8 mouse cellular contexts compared by ENCODE assay signal in the genomic region with DNA sequence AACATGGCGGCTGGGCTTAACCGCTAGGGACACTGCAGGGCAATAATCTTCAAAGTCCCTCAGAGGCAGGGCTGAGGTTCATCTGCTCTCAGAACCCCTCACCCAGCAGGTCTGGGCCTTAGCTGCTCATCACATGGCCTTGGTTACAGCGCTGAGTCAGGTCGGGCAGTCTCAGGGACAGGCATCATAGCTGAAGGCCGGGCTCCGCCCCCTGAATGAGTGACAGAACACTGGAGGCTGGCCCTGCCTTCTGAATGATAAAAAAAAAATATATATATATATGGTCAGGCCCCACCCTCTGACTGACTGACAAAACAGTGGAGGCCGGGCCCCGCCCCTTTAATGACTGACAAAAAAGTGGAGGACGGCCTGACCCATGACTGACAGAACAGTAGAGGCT. TPM values are rescaled to one million over a fixed set of nuclear protein-coding genes. Genes with fewer than 3 reads are reported as not detected.
DNase-seq lines count a peak whose midpoint lies in the region; ATAC-seq and TF ChIP-seq lines count a peak whose summit lies in the region.

No protein-coding gene starts in this region.

- no peak overlapping the region for H3K4me2 ChIP-seq in forebrain, embryonic 13.5 days
- H3K4me2 ChIP-seq in forebrain, embryonic 16.5 days (ENCODE audit: low read length): no peak overlapping the region
- H3K4me2 ChIP-seq in neural tube, embryonic 11.5 days (ENCODE audit: low read depth): peak overlapping the region; percentile 5; the same call in 1 of the 2 replicates
- H3K4me2 ChIP-seq in neural tube, embryonic 15.5 days: no peak overlapping the region

- H3K4me1 ChIP-seq in forebrain, embryonic 13.5 days: peaks cover 38% of the 10 kb centered on the region
- H3K4me1 ChIP-seq in forebrain, embryonic 16.5 days (replicated peaks; ENCODE audit: control insufficient read depth, insufficient read depth, low read length): peaks cover 26% of the 10 kb centered on the region
- peaks cover 13% of the 10 kb centered on the region for H3K4me1 ChIP-seq in neural tube, embryonic 11.5 days (ENCODE audit: control insufficient read depth, insufficient read depth, low read length)
- H3K4me1 ChIP-seq in neural tube, embryonic 15.5 days: peaks cover 40% of the 10 kb centered on the region
- peaks cover 37% of the 10 kb centered on the region for H3K4me1 ChIP-seq in small intestine, adult 2 months (ENCODE audit: control insufficient read depth, insufficient read depth, insufficient read length, low read length)

- 30% methylated on average over 9 of the region's 9 CpGs for WGBS in forebrain, embryonic 13.5 days
- 38% methylated on average over 9 of the region's 9 CpGs for WGBS in forebrain, embryonic 16.5 days
- 26% methylated on average over 9 of the region's 9 CpGs for WGBS in neural tube, embryonic 11.5 days
- WGBS in neural tube, embryonic 15.5 days: 33% methylated on average over 9 of the region's 9 CpGs
- WGBS in large intestine, adult 2 months: 33% methylated on average over 9 of the region's 9 CpGs
- 46% methylated on average over 9 of the region's 9 CpGs for WGBS in small intestine, adult 2 months

- H3K27me3 ChIP-seq in forebrain, embryonic 13.5 days: no peaks in the 10 kb centered on the region
- no peaks in the 10 kb centered on the region for H3K27me3 ChIP-seq in forebrain, embryonic 16.5 days (replicated peaks; ENCODE audit: control insufficient read depth, insufficient read depth, low read length)
- no peaks in the 10 kb centered on the region for H3K27me3 ChIP-seq in neural tube, embryonic 11.5 days (ENCODE audit: control insufficient read depth, insufficient read depth, low read length)
- no peaks in the 10 kb centered on the region for H3K27me3 ChIP-seq in neural tube, embryonic 15.5 days (replicated peaks)
- H3K27me3 ChIP-seq in small intestine, adult 2 months (ENCODE audit: control insufficient read depth, insufficient read depth, low read length): no peaks in the 10 kb centered on the region

- TF ChIP-seq CTCF in small intestine, adult 2 months (IDR thresholded peaks at IDR 0.05; ENCODE audit: extremely low read depth, insufficient read length, insufficient replicate concordance, low read depth, low read length): no peak

- H3K4me3 ChIP-seq in forebrain, embryonic 13.5 days: no peak overlapping the region
- no peak overlapping the region for H3K4me3 ChIP-seq in forebrain, embryonic 16.5 days (replicated peaks; ENCODE audit: low read length)
- no peak overlapping the region for H3K4me3 ChIP-seq in neural tube, embryonic 11.5 days (ENCODE audit: low read depth, low read length)
- H3K4me3 ChIP-seq in neural tube, embryonic 15.5 days (replicated peaks): no peak overlapping the region
- no peak overlapping the region for H3K4me3 ChIP-seq in small intestine, adult 2 months (ENCODE audit: low read depth, low read length)

- peak; percentile 10; the same call in 1 of the 2 replicates for TF ChIP-seq POLR2A in small intestine, adult 2 months (IDR thresholded peaks at IDR 0.05; ENCODE audit: low read depth, low read length)

- ATAC-seq in forebrain, embryonic 13.5 days: peak; percentile 44; the same call in 1 of the 2 replicates
- no peak for ATAC-seq in forebrain, embryonic 16.5 days
- peak; percentile 21; the same call in 1 of the 2 replicates for ATAC-seq in neural tube, embryonic 11.5 days (ENCODE audit: insufficient read depth, low FRiP score, low TSS enrichment)
- ATAC-seq in neural tube, embryonic 15.5 days (ENCODE audit: low FRiP score): no peak

- DNase-seq in neural tube, embryonic 11.5 days (ENCODE audit: low spot score): no peak
- DNase-seq in large intestine, adult 2 months (ENCODE audit: low read depth, low spot score): peak; percentile 61
- no peak for DNase-seq in T-cell, adult 2 months (ENCODE audit: low spot score)
- no peak for DNase-seq in layer of hippocampus, adult 8-10 months (ENCODE audit: low spot score in 2 of 2)

- no peaks in the 10 kb centered on the region for H3K9me3 ChIP-seq in forebrain, embryonic 13.5 days (replicated peaks)
- H3K9me3 ChIP-seq in forebrain, embryonic 16.5 days (ENCODE audit: control insufficient read depth, low read length): no peaks in the 10 kb centered on the region
- H3K9me3 ChIP-seq in neural tube, embryonic 11.5 days (ENCODE audit: control insufficient read depth, low read length): no peaks in the 10 kb centered on the region
- no peaks in the 10 kb centered on the region for H3K9me3 ChIP-seq in neural tube, embryonic 15.5 days (replicated peaks)

- no peak overlapping the region for H3K27ac ChIP-seq in forebrain, embryonic 13.5 days
- no peak overlapping the region for H3K27ac ChIP-seq in forebrain, embryonic 16.5 days (ENCODE audit: low read length)
- no peak overlapping the region for H3K27ac ChIP-seq in neural tube, embryonic 11.5 days (ENCODE audit: low read depth, low read length)
- H3K27ac ChIP-seq in neural tube, embryonic 15.5 days (replicated peaks): no peak overlapping the region
- no peak overlapping the region for H3K27ac ChIP-seq in small intestine, adult 2 months (ENCODE audit: insufficient read depth, low read depth, low read length)

- no peaks in the 10 kb centered on the region for H3K36me3 ChIP-seq in forebrain, embryonic 13.5 days (ENCODE audit: poor library complexity, severe bottlenecking)
- no peaks in the 10 kb centered on the region for H3K36me3 ChIP-seq in forebrain, embryonic 16.5 days (ENCODE audit: control insufficient read depth, insufficient read depth)
- H3K36me3 ChIP-seq in neural tube, embryonic 11.5 days (ENCODE audit: control insufficient read depth, insufficient read depth, low read length): no peaks in the 10 kb centered on the region
- no peaks in the 10 kb centered on the region for H3K36me3 ChIP-seq in neural tube, embryonic 15.5 days
- H3K36me3 ChIP-seq in small intestine, adult 2 months (ENCODE audit: control insufficient read depth, insufficient read depth, low read length): peaks cover 17% of the 10 kb centered on the region

- H3K9ac ChIP-seq in forebrain, embryonic 13.5 days: no peak overlapping the region
- no peak overlapping the region for H3K9ac ChIP-seq in forebrain, embryonic 16.5 days (replicated peaks; ENCODE audit: low read depth, low read length)
- H3K9ac ChIP-seq in neural tube, embryonic 11.5 days (ENCODE audit: low read length): no peak overlapping the region
- no peak overlapping the region for H3K9ac ChIP-seq in neural tube, embryonic 15.5 days (replicated peaks)

RNA-seq across cellular contexts. Expression of gene 2900026A02Rik, which starts 56.6 kb away (rescaled TPM):
- polyA plus RNA-seq in forebrain, embryonic 13.5 days (2015; fragmentation: Nextera tagmentation; extraction: Ambion mirVana): 4.3 and 5.1 TPM in 2 replicates
- polyA plus RNA-seq in forebrain, embryonic 16.5 days (2015; fragmentation: Nextera tagmentation; extraction: Ambion mirVana): 4.6 and 5.0 TPM in 2 replicates
- 1.3 and 1.5 TPM in 2 replicates for polyA plus RNA-seq in neural tube, embryonic 11.5 days (2014; fragmentation: Nextera tagmentation; extraction: Ambion mirVana)
- 3.0 and 5.5 TPM in 2 replicates for polyA plus RNA-seq in neural tube, embryonic 15.5 days (2015; fragmentation: Nextera tagmentation; extraction: Ambion mirVana)
- 45.7 and 51.7 TPM in 2 replicates for polyA plus RNA-seq in large intestine, adult 2 months (2012; rRNA removed)
- polyA plus RNA-seq in small intestine, adult 2 months (2012; rRNA removed): 24.2 and 70.8 TPM in 2 replicates
- 10 to 100 TPM; 56.0 to 66.0 (median 61.1) TPM for total RNA-seq in layer of hippocampus, adult 8-10 months (2022)

Comparison
In these comparisons a context has a peak if more than half of its experiments do, and no peak if none do; other contexts are left out.
1. ATAC-seq: peak in forebrain, embryonic 13.5 days (single experiment) and neural tube, embryonic 11.5 days (single experiment); none in forebrain, embryonic 16.5 days (single experiment) and neural tube, embryonic 15.5 days (single experiment).